Mouse (Mus musculus): ENCODE measurements at regions not wholly inside any gene's neighbourhood (a gene's known extent, or its start where the extent isn't known, plus 50 kb on each side); places are given as distances from the start of the nearest gene placed in this dataset.

GRCm38 (mm10) chr2:110472307-110472995, 109.5 kb upstream of the Fibin start:
- Histone ChIP-seq H3K79me2 (ENCODE audit: control insufficient read depth, insufficient read depth, low read length, poor library complexity) (no peaks in the 10 kb centered on the region), H3K9ac (ENCODE audit: control insufficient read depth, low read depth, low read length, poor library complexity, severe bottlenecking) (no peak overlapping the region), H3K27me3 (ENCODE audit: control insufficient read depth in 1 of 2, insufficient read depth in 2 of 2, low read length in 2 of 2) (no peaks in the 10 kb centered on the region), H3K9me3 (replicated peaks; ENCODE audit: insufficient read depth, low read length) (no peaks in the 10 kb centered on the region), H3K4me1 (ENCODE audit: control insufficient read depth in 1 of 2, insufficient read depth in 2 of 2, low read length in 2 of 2) (no peaks in the 10 kb centered on the region), H3K4me3 (ENCODE audit: control insufficient read depth in 1 of 2, insufficient read depth in 1 of 2, low read depth in 2 of 2, low read length in 2 of 2) (no peak overlapping the region), H3K36me3 (ENCODE audit: control insufficient read depth in 1 of 2, insufficient read depth in 2 of 2, low read length in 2 of 2) (no peaks in the 10 kb centered on the region), H3K27ac (ENCODE audit: control insufficient read depth, low read depth, low read length) (no peak overlapping the region)
- no peak for TF ChIP-seq USF2 (IDR thresholded peaks at IDR 0.05; ENCODE audit: borderline replicate concordance in 1 of 2, insufficient read depth in 1 of 2, low read depth in 1 of 2, low read length in 2 of 2)
- no peak for TF ChIP-seq KAT2A (conservative IDR thresholded peaks at IDR 0.05; ENCODE audit: low read depth, low read length)
- no peak for TF ChIP-seq ETS1 (IDR thresholded peaks at IDR 0.05; ENCODE audit: low read depth, low read length)
- no peak for TF ChIP-seq POLR2A (IDR thresholded peaks at IDR 0.05; ENCODE audit: control insufficient read depth in 1 of 2, insufficient read depth in 1 of 2, low read depth in 1 of 2, low read length in 2 of 2, poor library complexity in 1 of 2)
- TF ChIP-seq CHD2 (IDR thresholded peaks at IDR 0.05; ENCODE audit: low read length): no peak
- no peak for TF ChIP-seq MYC (IDR thresholded peaks at IDR 0.05; ENCODE audit: low read depth, low read length)
- TF ChIP-seq TBP (IDR thresholded peaks at IDR 0.05; ENCODE audit: low read depth, low read length): no peak
- no peak for TF ChIP-seq TAL1 (IDR thresholded peaks at IDR 0.05; ENCODE audit: low read length)
- no peak for TF ChIP-seq ZC3H11A (IDR thresholded peaks at IDR 0.05; ENCODE audit: low read depth, low read length)
- no peak for TF ChIP-seq RCOR1 (IDR thresholded peaks at IDR 0.05; ENCODE audit: low read depth, low read length)
- TF ChIP-seq ZKSCAN1 (IDR thresholded peaks at IDR 0.05; ENCODE audit: low read depth, low read length): no peak
- no peak for TF ChIP-seq MYB (IDR thresholded peaks at IDR 0.05; ENCODE audit: low read depth, low read length)
- no peak for DNase-seq (ENCODE audit: low read depth, low spot score)

GRCm38 (mm10) chr2:110476591-110476990, 113.6 kb upstream of the Fibin start:
- no peaks in the 10 kb centered on the region for H3K9me3 ChIP-seq (replicated peaks; ENCODE audit: insufficient read depth, low read length)
- H3K4me1 ChIP-seq (ENCODE audit: control insufficient read depth in 1 of 2, insufficient read depth in 2 of 2, low read length in 2 of 2): no peaks in the 10 kb centered on the region
- H3K36me3 ChIP-seq (ENCODE audit: control insufficient read depth in 1 of 2, insufficient read depth in 2 of 2, low read length in 2 of 2): no peaks in the 10 kb centered on the region
- H3K4me3 ChIP-seq (ENCODE audit: control insufficient read depth in 1 of 2, insufficient read depth in 1 of 2, low read depth in 2 of 2, low read length in 2 of 2): no peak overlapping the region
- TF ChIP-seq MAFK (IDR thresholded peaks at IDR 0.05; ENCODE audit: borderline replicate concordance, low read depth, low read length): no peak
- no peak for TF ChIP-seq MAZ (IDR thresholded peaks at IDR 0.05; ENCODE audit: low read depth, low read length)
- no peak for TF ChIP-seq USF2 (IDR thresholded peaks at IDR 0.05; ENCODE audit: borderline replicate concordance in 1 of 2, insufficient read depth in 1 of 2, low read depth in 1 of 2, low read length in 2 of 2)
- TF ChIP-seq CHD1 (IDR thresholded peaks at IDR 0.05; ENCODE audit: low read depth, low read length): no peak
- TF ChIP-seq POLR2AphosphoS2 (IDR thresholded peaks at IDR 0.05; ENCODE audit: low read length): no peak
- no peak for TF ChIP-seq TAL1 (IDR thresholded peaks at IDR 0.05; ENCODE audit: low read length)
- TF ChIP-seq MAX (IDR thresholded peaks at IDR 0.05; ENCODE audit: low read length): no peak
- TF ChIP-seq ELF1 (IDR thresholded peaks at IDR 0.05; ENCODE audit: low read depth, low read length): no peak
- no peak for TF ChIP-seq GABPA (IDR thresholded peaks at IDR 0.05; ENCODE audit: low read depth, low read length)
- no peak for TF ChIP-seq KAT2A (conservative IDR thresholded peaks at IDR 0.05; ENCODE audit: low read depth, low read length)
- TF ChIP-seq JUND (IDR thresholded peaks at IDR 0.05; ENCODE audit: low read depth, low read length): no peak
- TF ChIP-seq USF1 (IDR thresholded peaks at IDR 0.05; ENCODE audit: low read depth, low read length): no peak
- TF ChIP-seq CHD2 (IDR thresholded peaks at IDR 0.05; ENCODE audit: low read length): no peak
- H3K27ac ChIP-seq (ENCODE audit: control insufficient read depth, low read depth, low read length): no peak overlapping the region
- H3K27me3 ChIP-seq (ENCODE audit: control insufficient read depth in 1 of 2, insufficient read depth in 2 of 2, low read length in 2 of 2): no peaks in the 10 kb centered on the region
- no peak for DNase-seq (ENCODE audit: low read depth, low spot score)
- H3K79me2 ChIP-seq (ENCODE audit: control insufficient read depth, insufficient read depth, low read length, poor library complexity): no peaks in the 10 kb centered on the region
- H3K9ac ChIP-seq (ENCODE audit: control insufficient read depth, low read depth, low read length, poor library complexity, severe bottlenecking): no peak overlapping the region
